Mouse (Mus musculus) embryo, embryonic 10 days (tissue): ENCODE data around the gene Neil1.

Experiments
- DNase-seq: peaks from one replicate; pipeline ENCODE4 v3.0.0-alpha.2; 2015; ENCODE audit warnings: low spot score

The Neil1 gene

DNA sequence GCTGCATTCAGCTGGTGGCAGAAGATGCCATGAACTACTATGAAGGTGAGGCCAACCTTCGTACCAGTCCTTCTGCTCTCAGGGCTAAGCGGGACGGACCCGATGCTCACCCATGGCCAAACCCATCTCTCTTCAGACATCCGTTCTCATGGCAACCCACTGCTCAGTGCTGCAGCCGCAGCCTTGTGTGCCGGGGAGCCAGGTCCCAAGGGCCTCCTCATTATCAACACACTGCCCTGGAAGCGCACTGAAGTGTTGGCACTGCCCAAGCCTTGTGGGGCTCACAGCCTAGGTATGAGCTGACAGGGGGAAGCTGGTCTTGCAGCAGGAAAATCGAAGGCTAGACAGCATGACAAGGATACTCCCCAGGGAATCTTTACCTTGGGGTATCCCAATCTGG lies 9.0 kb downstream of the Neil1 start:
- DNase-seq, result no peak

DNA sequence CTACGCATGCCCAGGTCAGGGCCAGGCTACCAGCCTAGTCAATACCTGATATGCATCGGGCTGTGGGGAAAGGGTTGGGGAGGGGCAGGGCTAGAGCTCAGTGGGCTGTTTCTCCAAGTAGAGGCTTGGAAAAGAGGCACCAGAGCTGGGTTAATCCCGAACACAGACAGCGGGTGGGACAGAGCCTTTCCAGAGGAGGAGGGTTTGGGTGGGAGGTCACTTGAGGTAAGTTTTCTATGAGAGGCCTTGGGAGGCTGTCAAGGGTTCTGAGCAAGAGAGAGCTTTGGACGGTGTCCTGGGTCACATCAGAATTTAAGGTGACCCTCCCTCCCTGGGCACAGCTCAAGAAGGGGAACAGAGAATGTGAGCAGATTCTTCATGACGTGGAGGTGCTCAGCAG lies 9.6 kb downstream of the Neil1 start:
- no peak for DNase-seq

DNA sequence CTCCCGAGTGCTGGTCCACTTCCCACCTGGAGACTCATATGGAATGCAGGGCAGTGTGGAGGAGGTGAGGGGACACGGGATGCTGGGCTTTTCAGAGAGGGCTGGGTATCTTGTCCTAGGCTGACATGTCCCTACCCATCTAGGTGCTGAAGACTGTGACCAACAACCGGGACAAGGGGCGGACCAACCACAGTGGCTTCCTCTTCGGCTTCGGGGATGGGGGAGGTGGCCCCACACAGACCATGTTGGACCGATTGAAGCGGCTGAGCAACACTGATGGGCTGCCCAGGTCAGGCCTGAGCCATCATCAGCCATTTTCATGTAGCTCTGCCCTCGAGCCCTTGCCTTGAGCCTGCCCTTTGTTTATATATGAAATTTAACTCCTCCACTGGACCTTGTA lies 10.3 kb downstream of the Neil1 start:
- DNase-seq, result no peak

DNA sequence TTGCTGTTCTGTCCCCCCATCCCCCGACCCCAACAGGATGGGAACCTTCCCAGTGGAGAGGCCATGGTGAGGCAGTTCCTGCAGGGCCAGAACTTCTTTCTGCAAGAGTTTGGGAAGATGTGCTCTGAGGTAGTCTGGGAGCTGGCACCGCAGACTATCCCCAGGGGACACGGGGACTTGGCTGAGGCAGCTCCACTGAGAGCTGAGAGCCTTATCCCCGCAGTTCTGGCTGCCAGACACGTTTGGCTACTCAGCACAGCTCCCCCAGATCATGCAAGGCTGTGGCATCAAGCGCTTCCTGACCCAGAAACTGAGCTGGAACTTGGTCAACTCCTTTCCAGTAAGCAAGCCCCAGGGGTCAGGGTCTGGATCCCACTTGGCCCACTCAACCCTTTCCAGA lies 10.9 kb downstream of the Neil1 start:
- no peak for DNase-seq

DNA sequence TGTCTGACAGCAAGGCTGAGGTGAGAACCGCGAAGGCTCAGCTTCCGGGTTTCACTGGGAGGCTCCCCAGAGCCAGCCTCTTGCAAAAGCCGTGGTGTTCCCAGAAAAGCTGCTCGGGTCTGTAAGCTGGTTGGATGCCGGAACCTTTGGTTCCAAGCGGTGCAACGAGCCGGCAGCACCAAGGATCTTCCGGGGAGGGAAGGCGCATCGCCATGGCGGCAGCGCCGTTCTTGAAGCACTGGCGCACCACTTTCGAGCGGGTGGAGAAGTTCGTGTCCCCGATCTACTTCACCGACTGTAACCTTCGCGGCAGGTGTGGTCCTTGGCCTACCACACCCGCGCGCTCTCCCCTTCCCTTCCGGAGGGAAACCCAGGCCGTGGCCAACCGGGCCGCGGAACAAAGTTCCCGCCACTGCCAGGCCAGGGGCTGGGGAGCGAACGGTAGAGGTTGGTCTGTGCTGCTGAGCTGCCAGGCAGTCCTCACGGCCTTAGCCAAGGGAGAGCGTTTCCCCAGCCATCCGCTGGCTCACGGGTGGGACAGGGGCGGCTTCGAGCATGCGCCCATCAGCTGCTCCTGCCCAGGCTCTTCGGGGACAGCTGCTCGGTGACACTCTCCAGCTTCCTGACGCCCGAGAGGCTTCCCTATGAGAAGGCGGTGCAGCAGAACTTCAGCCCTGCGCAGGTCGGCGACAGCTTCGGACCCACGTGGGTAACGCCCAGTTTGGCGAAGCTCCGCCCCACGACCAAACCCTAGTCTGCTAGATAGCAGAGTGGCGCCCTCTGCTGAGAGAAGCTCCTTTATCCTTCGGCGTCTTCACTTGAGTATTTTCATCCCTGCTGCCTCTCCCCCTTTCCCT lies 17.3 kb downstream of the Neil1 start, which contains the start of gene Man2c1:
Gene Man2c1 (plus strand): TSS at position 114 of the 857 bp plus-strand sequence.
- peak; percentile 98 for DNase-seq

DNA sequence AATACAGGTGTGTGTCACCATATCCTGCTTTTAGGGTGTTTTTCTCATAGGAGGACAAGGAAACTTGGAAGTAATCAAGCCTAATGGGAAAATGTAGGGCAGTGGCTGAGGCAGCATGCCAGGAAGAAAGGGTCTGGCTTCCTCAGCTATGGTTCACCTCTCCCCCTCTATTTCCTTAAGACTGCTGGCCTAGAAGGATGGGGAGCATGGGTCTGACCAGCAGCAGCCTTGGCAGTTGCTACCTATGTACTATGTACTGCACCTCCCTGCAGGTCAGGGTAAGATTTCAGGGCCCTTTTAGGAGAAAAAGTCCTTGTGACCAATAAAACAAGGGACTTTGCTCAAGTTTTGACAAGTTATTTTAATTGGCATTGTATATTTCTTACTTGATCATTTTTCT lies 18.5 kb downstream of the Neil1 start:
- DNase-seq, result no peak

DNA sequence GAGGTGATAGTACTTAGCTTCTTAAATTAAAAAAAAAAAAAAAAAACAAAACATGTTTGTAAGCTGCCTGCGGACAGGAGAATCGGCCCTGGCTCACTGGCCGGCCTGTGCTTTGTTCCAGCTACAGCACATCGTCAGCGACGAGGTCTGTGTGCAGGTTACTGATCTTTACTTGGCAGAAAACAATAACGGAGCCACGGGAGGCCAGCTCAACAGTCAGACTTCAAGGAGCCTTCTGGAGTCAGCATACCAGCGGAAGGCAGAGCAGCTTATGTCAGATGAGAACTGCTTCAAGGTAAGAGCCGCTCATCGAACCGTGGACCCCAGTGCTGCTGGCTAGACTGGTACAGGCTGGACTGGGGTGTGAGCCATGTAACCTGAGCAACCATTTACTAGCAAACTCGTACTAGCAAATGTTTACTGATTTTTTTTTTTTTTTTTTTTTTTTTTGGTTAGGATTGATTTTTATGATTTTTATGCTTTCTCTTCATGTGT lies 30.8 kb downstream of the Neil1 start:
- no peak for DNase-seq
